In the genomic region with DNA sequence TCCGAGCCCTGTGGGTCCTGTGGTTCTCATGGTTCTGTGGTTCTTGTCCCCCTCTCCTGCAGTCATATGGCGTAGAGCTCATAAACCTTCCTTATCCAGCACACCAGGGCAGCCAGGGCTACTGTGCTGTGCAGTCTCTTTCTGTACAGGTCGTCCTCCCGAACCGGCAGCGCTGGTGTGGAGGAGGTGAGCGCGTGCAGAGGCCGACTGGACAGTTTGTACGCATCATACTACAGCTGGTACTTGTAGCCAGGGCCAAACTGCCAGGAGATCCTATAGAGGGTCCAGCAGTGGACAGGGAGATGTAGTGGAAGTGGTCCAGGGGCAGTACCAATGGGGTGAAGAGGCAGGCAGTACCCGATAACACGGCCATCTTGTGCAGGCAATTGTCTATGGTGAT, we compare ENCODE assay signal across 1 mouse cellular context.
TF ChIP-seq lines count a peak whose summit lies in the region.

No protein-coding gene starts in this region.

TF ChIP-seq in MEL, 35 proteins besides CTCF, POLR2A, EP300 and RAD21 (continued from another document):
- TF ChIP-seq NRF1 (IDR thresholded peaks at IDR 0.05; ENCODE audit: insufficient read depth, low read depth, low read length, poor library complexity, severe bottlenecking): no peak
